ENCODE assay signal across 28 mouse cellular contexts in the genomic region with DNA sequence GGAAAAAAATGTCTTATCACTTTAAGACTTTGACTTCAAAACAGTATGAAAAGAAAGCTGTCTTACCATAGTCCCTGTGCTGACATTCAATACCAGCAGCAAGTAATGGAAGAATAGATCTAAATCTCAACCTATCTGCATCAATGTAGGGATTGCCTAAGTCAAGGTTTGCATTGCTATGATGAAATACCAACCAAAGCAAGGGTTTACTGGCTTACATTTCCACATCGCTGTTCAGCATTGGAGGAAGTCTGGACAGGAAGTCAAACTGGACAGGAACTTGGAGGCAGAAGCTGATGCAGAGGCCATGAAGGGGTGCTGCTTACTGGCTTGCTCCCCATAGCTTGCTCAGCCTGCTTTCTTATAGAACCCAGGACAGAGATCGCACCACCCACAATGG. TPM values are rescaled to one million over a fixed set of nuclear protein-coding genes. Genes with fewer than 3 reads are reported as not detected.
A peak's percentile ranks its signal among the peaks of the same experiment; 100 is the strongest.
DNase-seq lines count a peak whose midpoint lies in the region; ATAC-seq and TF ChIP-seq lines count a peak whose summit lies in the region.
"Had no signal": no experiment of that assay in that cellular context is flagged by ENCODE, and none has a peak within 500 bp of the region (broad histone marks: within the 10 kb centered on the region; RNA-seq: fewer than 3 reads in every experiment).

No protein-coding gene starts in this region.

- H3K27ac ChIP-seq in lung, postnatal 0 days (ENCODE audit: low read length) = no peak overlapping the region
- H3K27ac ChIP-seq in hindbrain, embryonic 16.5 days (ENCODE audit: low read depth, low read length) = no peak overlapping the region
- H3K27ac ChIP-seq: embryonic facial prominence, embryonic 12.5 days; embryonic facial prominence, embryonic 15.5 days; forebrain, embryonic 10.5 days; forebrain, embryonic 13.5 days; gastrocnemius, adult 2 months; heart, adult 2 months; heart, embryonic 10.5 days; heart, embryonic 13.5 days; hindbrain, embryonic 14.5 days had no signal

- H3K4me3 ChIP-seq in lung, postnatal 0 days (ENCODE audit: low read depth, low read length) = no peak overlapping the region
- H3K4me3 ChIP-seq in hindbrain, embryonic 16.5 days (ENCODE audit: low read length) = no peak overlapping the region
- H3K4me3 ChIP-seq: embryonic facial prominence, embryonic 12.5 days; embryonic facial prominence, embryonic 15.5 days; erythroblast, embryonic 14.5 days; forebrain, embryonic 10.5 days; forebrain, embryonic 13.5 days; gastrocnemius, adult 2 months; heart, adult 2 months; heart, embryonic 10.5 days; heart, embryonic 13.5 days had no signal

- no peak for TF ChIP-seq EP300 in lung, postnatal 0 days (IDR thresholded peaks at IDR 0.05)

- no peak for ATAC-seq in lung, postnatal 0 days
- peak; percentile 97 for ATAC-seq in megakaryocyte, adult 5-6 weeks (ENCODE audit: poor library complexity, severe bottlenecking)
- peak; percentile 89 for ATAC-seq in neutrophil, adult 5-6 weeks (ENCODE audit: extremely low read depth, insufficient number of reproducible peaks, low FRiP score, poor library complexity, severe bottlenecking)
- no peak for ATAC-seq in hindbrain, embryonic 16.5 days
- ATAC-seq: activated CD4-positive, CD25-positive, alpha-beta regulatory T cell, adult 4 months; forebrain, embryonic 13.5 days; forebrain, postnatal 0 days had no signal

- no peak overlapping the region for H3K4me2 ChIP-seq in lung, postnatal 0 days (replicated peaks; ENCODE audit: low read depth, low read length)
- H3K4me2 ChIP-seq in hindbrain, embryonic 16.5 days (ENCODE audit: low read length) = no peak overlapping the region
- H3K4me2 ChIP-seq: embryonic facial prominence, embryonic 12.5 days; embryonic facial prominence, embryonic 15.5 days; forebrain, embryonic 13.5 days; heart, embryonic 13.5 days; hindbrain, embryonic 14.5 days had no signal

- H3K4me1 ChIP-seq in lung, postnatal 0 days (ENCODE audit: insufficient read depth, low read depth, low read length) = no peaks in the 10 kb centered on the region
- peaks cover 2% of the 10 kb centered on the region; the same call in 1 of the 2 replicates for H3K4me1 ChIP-seq in hindbrain, embryonic 16.5 days (ENCODE audit: control insufficient read depth, insufficient read depth, low read depth, low read length)
- H3K4me1 ChIP-seq: embryonic facial prominence, embryonic 12.5 days; embryonic facial prominence, embryonic 15.5 days; forebrain, embryonic 10.5 days; forebrain, embryonic 13.5 days; heart, embryonic 10.5 days; heart, embryonic 13.5 days had no signal

- no peak overlapping the region for H3K9ac ChIP-seq in lung, postnatal 0 days (replicated peaks; ENCODE audit: low read depth)
- H3K9ac ChIP-seq in hindbrain, embryonic 16.5 days (ENCODE audit: low read depth, low read length) = no peak overlapping the region
- H3K9ac ChIP-seq: embryonic facial prominence, embryonic 12.5 days; embryonic facial prominence, embryonic 15.5 days; forebrain, embryonic 13.5 days; forebrain, postnatal 0 days; heart, embryonic 13.5 days; hindbrain, embryonic 14.5 days had no signal

- H3K36me3 ChIP-seq in lung, postnatal 0 days (ENCODE audit: insufficient read depth, low read length) = no peaks in the 10 kb centered on the region
- peaks cover 8% of the 10 kb centered on the region; the same call in 1 of the 2 replicates for H3K36me3 ChIP-seq in hindbrain, embryonic 16.5 days (ENCODE audit: control insufficient read depth, insufficient read depth, low read length)

- H3K9me3 ChIP-seq in lung, postnatal 0 days (ENCODE audit: low read length) = no peaks in the 10 kb centered on the region
- H3K9me3 ChIP-seq in hindbrain, embryonic 16.5 days (ENCODE audit: control insufficient read depth, low read length) = no peaks in the 10 kb centered on the region
- H3K9me3 ChIP-seq: embryonic facial prominence, embryonic 12.5 days; embryonic facial prominence, embryonic 15.5 days; forebrain, embryonic 10.5 days; forebrain, embryonic 13.5 days; heart, embryonic 10.5 days; heart, embryonic 13.5 days had no signal

- WGBS in lung, postnatal 0 days = 81% methylated on average over 2 of the region's 2 CpGs
- 100% methylated on average over 2 of the region's 2 CpGs for WGBS in hindbrain, embryonic 16.5 days

- peak; percentile 48 for DNase-seq in lung, postnatal 0 days (ENCODE audit: low spot score)
- no peak for DNase-seq in lung, postnatal 4 days
- DNase-seq in fat pad, adult 2 months (ENCODE audit: extremely low read depth, low read depth, low spot score) = peak; percentile 36
- DNase-seq in adrenal gland, adult 18-20 months (ENCODE audit: low spot score in 2 of 2) = no peak
- no peak for DNase-seq in retina, embryonic 14.5 days (ENCODE audit: low spot score)
- DNase-seq: adrenal gland, postnatal 10 days; adrenal gland, postnatal 36 days; cerebellum, adult 18-20 months; cerebellum, adult 9-10 months; cerebellum, postnatal 14 days; forebrain, postnatal 0 days; gastrocnemius, adult 2 months; gastrocnemius, postnatal 14 days; heart, adult 2 months; heart, postnatal 14 days; heart, postnatal 4 days had no signal

- H3K27me3 ChIP-seq in lung, postnatal 0 days (replicated peaks; ENCODE audit: insufficient read depth, low read length) = no peaks in the 10 kb centered on the region
- no peaks in the 10 kb centered on the region for H3K27me3 ChIP-seq in hindbrain, embryonic 16.5 days (replicated peaks; ENCODE audit: control insufficient read depth, insufficient read depth, low read length)
- H3K27me3 ChIP-seq: embryonic facial prominence, embryonic 12.5 days; embryonic facial prominence, embryonic 15.5 days; forebrain, embryonic 13.5 days; heart, embryonic 13.5 days had no signal

- TF ChIP-seq CTCF in lung, postnatal 0 days (IDR thresholded peaks at IDR 0.05) = no peak

RNA-seq across cellular contexts. Expression of a gene that starts 54.0 kb away (rescaled TPM):
- polyA plus RNA-seq in lung, postnatal 0 days (2015; fragmentation: Nextera tagmentation; extraction: Ambion mirVana) = 33.3 and 33.5 TPM in 2 replicates
- total RNA-seq in megakaryocyte, adult 5-6 weeks (2015) = 50.9 and 56.6 TPM in 2 replicates
- total RNA-seq in megakaryocyte, adult 5-6 weeks (2017) = 85.0 and 90.9 TPM in 2 replicates
- 90.1 and 93.1 TPM in 2 replicates for total RNA-seq in neutrophil, adult 5-6 weeks (2017)
- total RNA-seq in adrenal gland, adult 18-20 months (2021) = 10 to 100 TPM; 29.5 to 42.4 TPM
- 70.0 and 73.8 TPM in 2 replicates for polyA plus RNA-seq in hindbrain, embryonic 16.5 days (2015; fragmentation: Nextera tagmentation; extraction: Ambion mirVana)
- polyA plus RNA-seq: erythroblast, embryonic 14.5 days had no signal

Comparison
In these comparisons a context has a peak if more than half of its experiments do, and no peak if none do; other contexts are left out.
1. DNase-seq: peak in lung, postnatal 0 days (single experiment) and fat pad, adult 2 months (single experiment); none in lung, postnatal 4 days (0 of 2), adrenal gland, adult 18-20 months (0 of 2) and retina, embryonic 14.5 days (single experiment).
2. ATAC-seq: peak in megakaryocyte, adult 5-6 weeks (single experiment) and neutrophil, adult 5-6 weeks (single experiment); none in lung, postnatal 0 days (single experiment) and hindbrain, embryonic 16.5 days (single experiment).